Mouse (Mus musculus) erythroblast, embryonic 14.5 days (primary cell): ENCODE results near the gene Ifitm3.

Source experiments
- GATA1 ChIP-seq: IDR thresholded peaks from 2 replicates; pipeline ENCODE4 v1.6.1; 2012; ENCODE audit warnings: low read length, inconsistent platforms, mixed read lengths
- TAL1 ChIP-seq: IDR thresholded peaks from 3 replicates; pipeline ENCODE4 v1.6.1; 2012; ENCODE audit warnings: low read length, inconsistent platforms, mixed read lengths

GRCm38 (mm10) chr7:140960026-140960425, 50.5 kb downstream of the Ifitm3 start:
- no peak for TF ChIP-seq GATA1
- no peak for TF ChIP-seq TAL1
